Mouse (Mus musculus) CH12.LX (cell line): ENCODE data around the gene Necab2. TPM values are rescaled to one million over a fixed set of nuclear protein-coding genes. Genes with fewer than 3 reads are reported as not detected.

Experiments used
- DNase-seq: peaks from one replicate; pipeline ENCODE4 v3.0.0-alpha.2; 2013; ENCODE audit errors: extremely low read depth
- H3K27ac ChIP-seq: 2 replicates; pipeline ENCODE4 v1.5.1; 2012; ENCODE audit warnings: low read depth, mild to moderate bottlenecking, control low read depth, moderate library complexity; ENCODE audit not compliant: insufficient read depth
- H3K27me3 ChIP-seq: replicated peaks from 2 replicates; pipeline ENCODE3; 2012; ENCODE audit warnings: inconsistent platforms
- H3K36me3 ChIP-seq, 2 experiments: replicated peaks in 1 of 2; 2 replicates each; pipeline versions ENCODE3 to v1.6.1; 2012; ENCODE audit warnings: inconsistent platforms in 1 of 2, low read length in 1 of 2, mild to moderate bottlenecking in 1 of 2, mixed read lengths in 1 of 2, moderate library complexity in 1 of 2; ENCODE audit not compliant: control insufficient read depth in 1 of 2, insufficient read depth in 1 of 2
- H3K4me1 ChIP-seq, 2 experiments: 2 replicates each; pipeline ENCODE4 v1.6.1; 2012; ENCODE audit warnings: inconsistent platforms in 1 of 2, moderate library complexity in 1 of 2; ENCODE audit not compliant: insufficient read depth in 2 of 2, control insufficient read depth in 1 of 2
- H3K4me2 ChIP-seq: 2 replicates; pipeline ENCODE4 v1.6.1; 2012; ENCODE audit warnings: low read depth, mild to moderate bottlenecking, control low read depth; ENCODE audit not compliant: poor library complexity, insufficient read depth, severe bottlenecking
- H3K4me3 ChIP-seq, 3 experiments: fragments of 150-350 bp in 1 of 3; sonication (generic) in 1 of 3; replicated peaks in 1 of 3; 2 replicates each; pipeline versions ENCODE3 to v1.5.1; 2011 to 2012; ENCODE audit warnings: low read depth in 2 of 3, low read length in 2 of 3, mild to moderate bottlenecking in 2 of 3, moderate library complexity in 2 of 3, control low read depth in 1 of 3, improper control_type of control experiment in 1 of 3, inconsistent platforms in 1 of 3, mixed read lengths in 1 of 3; ENCODE audit not compliant: poor library complexity in 1 of 3
- H3K79me2 ChIP-seq: replicated peaks from 2 replicates; pipeline ENCODE4 v1.6.1; 2012; ENCODE audit warnings: mild to moderate bottlenecking, moderate library complexity; ENCODE audit not compliant: control insufficient read depth, poor library complexity, insufficient read depth, severe bottlenecking; ENCODE audit errors: extremely low read depth
- H3K9ac ChIP-seq: 2 replicates; pipeline ENCODE4 v1.6.1; 2012; ENCODE audit warnings: low read depth, mild to moderate bottlenecking, control low read depth, moderate library complexity; ENCODE audit not compliant: insufficient read depth
- H3K9me3 ChIP-seq: replicated peaks from 2 replicates; pipeline ENCODE3; 2012; ENCODE audit warnings: low read length, inconsistent platforms, mixed read lengths
- CHD1 ChIP-seq: IDR thresholded peaks from 2 replicates; pipeline ENCODE4 v1.6.1; 2012; ENCODE audit warnings: low read depth, low read length, improper control_type of control experiment, inconsistent platforms
- CTCF ChIP-seq, 2 experiments: IDR thresholded peaks in 1 of 2; conservative IDR thresholded peaks in 1 of 2; 2 replicates each; pipeline ENCODE4 v1.5.1; 2011 to 2012; ENCODE audit warnings: low read depth in 2 of 2, low read length in 2 of 2, improper control_type of control experiment in 1 of 2, inconsistent platforms in 1 of 2, mild to moderate bottlenecking in 1 of 2, moderate library complexity in 1 of 2
- ELF1 ChIP-seq: IDR thresholded peaks from 2 replicates; pipeline ENCODE4 v1.6.1; 2014; ENCODE audit warnings: low read depth, mild to moderate bottlenecking, inconsistent platforms, low read length, improper control_type of control experiment
- GABPA ChIP-seq: IDR thresholded peaks from 2 replicates; pipeline ENCODE4 v1.6.1; 2012; ENCODE audit warnings: low read depth, low read length, improper control_type of control experiment, inconsistent platforms; ENCODE audit not compliant: insufficient replicate concordance
- HCFC1 ChIP-seq: IDR thresholded peaks from 2 replicates; pipeline ENCODE4 v1.6.1; 2012; ENCODE audit warnings: low read depth, mild to moderate bottlenecking, inconsistent platforms, low read length, improper control_type of control experiment
- JUN ChIP-seq: IDR thresholded peaks from 2 replicates; pipeline ENCODE4 v1.6.1; 2011; ENCODE audit warnings: low read depth, mild to moderate bottlenecking, low read length, improper control_type of control experiment, moderate library complexity; ENCODE audit not compliant: insufficient read depth
- JUND ChIP-seq: conservative IDR thresholded peaks from 2 replicates; pipeline ENCODE4 v1.6.1; 2011; ENCODE audit warnings: low read depth, low read length, improper control_type of control experiment
- KAT2A ChIP-seq: IDR thresholded peaks from 2 replicates; pipeline ENCODE4 v1.6.1; 2012; ENCODE audit warnings: low read length, improper control_type of control experiment, inconsistent platforms; ENCODE audit not compliant: insufficient replicate concordance
- MAX ChIP-seq: IDR thresholded peaks from 2 replicates; pipeline ENCODE4 v1.6.1; 2011; ENCODE audit warnings: low read length, improper control_type of control experiment
- MXI1 ChIP-seq: IDR thresholded peaks from 2 replicates; pipeline ENCODE4 v1.6.1; 2011; ENCODE audit warnings: mild to moderate bottlenecking, low read depth, low read length, improper control_type of control experiment
- NRF1 ChIP-seq: IDR thresholded peaks from 2 replicates; pipeline ENCODE4 v1.6.1; 2014; ENCODE audit warnings: low read depth, mild to moderate bottlenecking, inconsistent platforms, low read length, improper control_type of control experiment, moderate library complexity
- PAX5 ChIP-seq: IDR thresholded peaks from 2 replicates; pipeline ENCODE4 v1.6.1; 2012; ENCODE audit warnings: low read length, inconsistent platforms, mixed read lengths
- POLR2A ChIP-seq: IDR thresholded peaks from 2 replicates; pipeline ENCODE4 v1.6.1; 2011; ENCODE audit warnings: low read depth, mild to moderate bottlenecking, improper control_type of control experiment, low read length
- RAD21 ChIP-seq: IDR thresholded peaks from 2 replicates; pipeline ENCODE4 v1.6.1; 2011; ENCODE audit warnings: low read depth, mild to moderate bottlenecking, low read length, improper control_type of control experiment, moderate library complexity
- SMC3 ChIP-seq: IDR thresholded peaks from 2 replicates; pipeline ENCODE4 v1.6.1; 2011; ENCODE audit warnings: low read depth, low read length, improper control_type of control experiment
- ZNF384 ChIP-seq: IDR thresholded peaks from 2 replicates; pipeline ENCODE4 v1.6.1; 2012; ENCODE audit warnings: low read depth, low read length, improper control_type of control experiment, inconsistent platforms
- dilution Hi-C: fragments of 300-500 bp; cut with MboI; formaldehyde crosslinking; loops from 2 replicates; pipeline ENCODE4 v1.14.3; 2020; ENCODE audit warnings: low sequenced_read_pairs; ENCODE audit not compliant: extremely low pct_unique_long_range_greater_than_20kb, extremely low pct_ligation_motif_present
- in situ Hi-C: fragments of 300-500 bp; cut with MboI; formaldehyde crosslinking; loops from 3 replicates; pipeline ENCODE4 v1.14.3; 2019; ENCODE audit warnings: low sequenced_read_pairs, low pct_ligation_motif_present, low pct_unique_long_range_greater_than_20kb, mixed read lengths
- polyA plus RNA-seq: library from polyadenylated mRNA; unstranded; fragments of >175 nt; gene quantifications from 2 replicates; pipeline ENCODE4 v1.2.1, GENCODE M21; 2012; ENCODE audit warnings: low read depth; ENCODE audit not compliant: insufficient read length
- total RNA-seq, 2 experiments: library from RNA; depleted of rRNA; stranded (reverse); fragments of 300-350 nt in 1 of 2; fragments of >200 nt in 1 of 2; gene quantifications; 2 replicates each; pipeline ENCODE4 v1.2.3; 2012 to 2014

The Necab2 gene
- total and polyA plus RNA-seq, 3 experiments, result not detected

DNA sequence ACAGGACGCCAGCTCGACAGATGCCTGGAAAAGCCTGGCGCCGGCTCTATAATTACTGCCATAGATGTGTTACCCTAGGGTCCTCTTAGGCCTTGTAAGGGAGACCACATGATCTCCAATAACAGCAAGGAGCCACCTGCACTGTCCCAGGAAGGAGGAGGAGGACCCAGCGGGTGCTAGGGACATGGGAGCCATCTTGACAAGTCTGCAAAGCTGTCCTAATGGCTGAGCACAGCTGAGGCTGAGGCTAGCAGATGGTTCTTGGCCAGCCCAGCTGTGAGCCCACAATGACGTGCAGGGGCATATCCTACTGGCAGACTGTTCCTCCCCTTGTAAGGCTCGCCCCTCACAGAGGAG, 6.6 kb upstream of the Necab2 start:
- Histone ChIP-seq H3K79me2 (no peaks in the 10 kb centered on the region), H3K27me3 (no peaks in the 10 kb centered on the region), H3K4me1 (peaks cover 19 to 53% of the 10 kb centered on the region in 2 experiments), H3K36me3 (peaks cover 8 to 38% of the 10 kb centered on the region in 2 experiments), H3K9ac (no peak overlapping the region), H3K9me3 (no peaks in the 10 kb centered on the region), H3K27ac (no peak overlapping the region), H3K4me3 (no peak overlapping the region), H3K4me2 (no peak overlapping the region)
- TF ChIP-seq POLR2A (no peak), NRF1 (no peak), PAX5 (no peak), JUN (no peak), MXI1 (no peak), KAT2A (no peak), ZNF384 (no peak), ELF1 (no peak), MAX (no peak), GABPA (no peak), RAD21 (no peak), CTCF (conservative IDR thresholded peaks at IDR 0.05 in 1 of 2, IDR thresholded peaks at IDR 0.05 in 1 of 2; ENCODE audit: low read depth in 2 of 2, low read length in 2 of 2) (no peak), HCFC1 (no peak), JUND (no peak), SMC3 (no peak)
- dilution Hi-C loops, result no loop called here
- in situ Hi-C loops, result loop anchor here (5.0 kb wide), 1 partner anchor 177 kb away; no protein-coding TSS in a partner anchor
- no peak for DNase-seq

DNA sequence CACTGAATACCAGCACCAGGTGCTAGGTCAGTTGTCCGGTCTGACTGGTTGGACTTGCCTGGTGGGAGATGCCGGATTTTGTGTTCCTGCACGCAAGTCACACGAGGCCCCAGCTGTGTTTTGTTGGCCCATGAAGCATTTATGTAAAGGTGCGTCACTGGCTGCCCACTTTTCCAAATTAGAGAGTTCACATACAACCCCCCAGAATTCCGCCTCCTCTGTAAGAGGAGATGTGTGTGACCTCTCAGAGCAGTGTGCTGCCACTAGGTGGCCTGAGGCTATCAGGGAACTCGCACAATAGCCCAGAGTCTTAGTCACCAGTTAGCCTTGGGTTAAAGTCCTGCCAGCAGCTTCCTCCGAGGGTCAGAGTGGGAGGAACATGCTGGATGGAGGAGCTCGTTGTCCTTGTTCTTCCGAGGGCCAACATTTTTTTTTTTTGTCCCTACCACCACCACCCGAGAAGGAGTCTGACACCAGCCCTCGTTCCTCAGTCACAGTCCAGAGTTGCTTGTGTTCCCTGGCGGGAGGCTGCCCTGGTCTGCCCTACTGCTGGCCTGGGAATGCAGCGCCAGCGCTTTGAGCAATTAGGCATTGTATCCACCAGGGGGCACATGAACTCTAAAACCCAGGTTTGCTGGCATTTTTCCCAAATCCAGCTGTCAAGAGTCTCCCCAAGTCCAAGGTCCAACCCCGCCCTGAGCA, 6.1 kb upstream of the Necab2 start:
- dilution Hi-C loops, result no loop called here
- H3K36me3 ChIP-seq, result peaks cover 12 to 43% of the 10 kb centered on the region in 2 experiments
- H3K79me2 ChIP-seq, result no peaks in the 10 kb centered on the region
- no peak for TF ChIP-seq CHD1
- TF ChIP-seq SMC3, result peak; percentile 87
- TF ChIP-seq CTCF (conservative IDR thresholded peaks at IDR 0.05 in 1 of 2, IDR thresholded peaks at IDR 0.05 in 1 of 2; ENCODE audit: low read depth in 2 of 2, low read length in 2 of 2), result peak; percentile 29 to 71; a peak in 2 of 4 replicates
- peak; percentile 46 for TF ChIP-seq RAD21
- TF ChIP-seq, all 38 proteins: peak for 3
- in situ Hi-C loops, result no loop called here
- H3K4me3 ChIP-seq, result no peak overlapping the region
- DNase-seq, result no peak
- no peak overlapping the region for H3K4me2 ChIP-seq
- no peak overlapping the region for H3K9ac ChIP-seq
- H3K27ac ChIP-seq, result no peak overlapping the region
- H3K27me3 ChIP-seq, result no peaks in the 10 kb centered on the region
- H3K4me1 ChIP-seq, result peaks cover 18 to 48% of the 10 kb centered on the region in 2 experiments
- no peaks in the 10 kb centered on the region for H3K9me3 ChIP-seq
